Mouse (Mus musculus) cerebellum, adult 18-20 months (tissue): ENCODE results near the gene Tmem63a.
"Not testable (repeated sequence)": the region's sequence is repeated elsewhere in the genome, so short reads cannot be mapped to it uniquely, and the experiment has no call there.

Source experiments
- DNase-seq, 2 experiments: peaks; one replicate each; pipeline ENCODE4 v3.0.0; 2021

Gene Tmem63a

DNA sequence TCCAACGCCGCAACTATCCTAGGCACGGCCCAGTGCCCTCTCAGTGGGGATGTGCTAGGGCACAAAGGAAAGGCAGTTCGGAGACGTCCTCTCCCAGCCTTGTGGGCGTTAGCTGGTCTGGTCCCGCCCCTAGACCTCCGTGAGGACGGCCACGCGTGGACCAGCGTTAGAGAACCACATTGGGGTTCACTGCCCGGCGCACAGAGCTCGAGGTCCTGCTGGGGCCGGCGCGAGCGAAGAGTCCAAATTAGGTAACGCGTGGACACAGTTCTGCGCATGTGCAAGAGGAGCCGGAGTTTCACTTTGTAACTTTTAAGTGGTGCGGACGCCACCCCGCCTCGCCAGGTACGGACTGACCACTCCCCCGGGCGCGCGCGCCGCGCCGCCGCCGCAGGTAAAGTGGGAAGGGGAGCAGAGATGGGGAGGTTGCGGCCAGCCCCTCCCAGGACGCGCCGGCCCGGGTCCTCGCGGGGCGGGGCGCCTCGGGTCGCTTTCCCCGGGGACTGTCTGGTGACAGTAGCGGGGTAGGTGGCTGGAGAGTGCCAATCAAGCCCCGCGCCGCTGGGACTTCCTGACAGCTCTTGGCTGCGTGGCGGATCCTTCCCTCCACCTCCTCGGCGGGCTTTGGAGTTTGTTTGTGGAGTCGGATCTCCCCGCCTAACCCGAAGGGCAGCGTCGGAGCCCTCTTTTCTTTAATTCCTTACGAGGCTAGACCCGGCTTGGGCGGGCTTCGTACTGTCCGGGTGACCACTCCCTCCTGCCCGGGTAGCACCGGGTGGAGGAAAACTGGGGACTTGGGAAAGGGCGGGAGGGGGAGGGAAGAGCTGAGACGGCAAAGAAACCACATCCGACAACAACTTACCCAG is at the start of gene Tmem63a:
Gene Tmem63a (plus strand): TSS at position 179 of the 866 bp plus-strand sequence.
- peak; percentile 6 to 14 for DNase-seq

DNA sequence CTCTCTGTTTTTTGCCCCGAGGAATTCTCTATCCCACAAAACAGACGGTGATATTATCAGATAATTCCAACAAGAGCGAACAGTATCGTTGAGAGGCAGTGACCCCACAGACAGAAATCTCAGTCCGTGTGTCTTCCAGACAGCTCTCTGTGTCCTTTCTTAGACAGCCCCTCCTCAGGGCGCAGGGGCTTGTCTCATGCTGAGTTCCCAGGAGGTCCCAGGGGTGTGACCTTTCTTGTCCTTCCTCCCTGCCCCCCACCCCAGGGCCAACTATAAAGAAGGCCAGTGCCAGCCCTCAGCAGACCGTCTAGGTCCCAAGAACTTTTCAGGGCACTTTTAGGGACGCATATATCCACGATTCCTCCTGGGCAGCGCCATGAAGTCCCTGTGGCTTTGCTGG is 49.3 kb upstream of the Tmem63a start, which contains the start of gene Lefty2:
Gene Lefty2 (plus strand): TSS at position 301 of the 400 bp plus-strand sequence.
- DNase-seq = no peak

DNA sequence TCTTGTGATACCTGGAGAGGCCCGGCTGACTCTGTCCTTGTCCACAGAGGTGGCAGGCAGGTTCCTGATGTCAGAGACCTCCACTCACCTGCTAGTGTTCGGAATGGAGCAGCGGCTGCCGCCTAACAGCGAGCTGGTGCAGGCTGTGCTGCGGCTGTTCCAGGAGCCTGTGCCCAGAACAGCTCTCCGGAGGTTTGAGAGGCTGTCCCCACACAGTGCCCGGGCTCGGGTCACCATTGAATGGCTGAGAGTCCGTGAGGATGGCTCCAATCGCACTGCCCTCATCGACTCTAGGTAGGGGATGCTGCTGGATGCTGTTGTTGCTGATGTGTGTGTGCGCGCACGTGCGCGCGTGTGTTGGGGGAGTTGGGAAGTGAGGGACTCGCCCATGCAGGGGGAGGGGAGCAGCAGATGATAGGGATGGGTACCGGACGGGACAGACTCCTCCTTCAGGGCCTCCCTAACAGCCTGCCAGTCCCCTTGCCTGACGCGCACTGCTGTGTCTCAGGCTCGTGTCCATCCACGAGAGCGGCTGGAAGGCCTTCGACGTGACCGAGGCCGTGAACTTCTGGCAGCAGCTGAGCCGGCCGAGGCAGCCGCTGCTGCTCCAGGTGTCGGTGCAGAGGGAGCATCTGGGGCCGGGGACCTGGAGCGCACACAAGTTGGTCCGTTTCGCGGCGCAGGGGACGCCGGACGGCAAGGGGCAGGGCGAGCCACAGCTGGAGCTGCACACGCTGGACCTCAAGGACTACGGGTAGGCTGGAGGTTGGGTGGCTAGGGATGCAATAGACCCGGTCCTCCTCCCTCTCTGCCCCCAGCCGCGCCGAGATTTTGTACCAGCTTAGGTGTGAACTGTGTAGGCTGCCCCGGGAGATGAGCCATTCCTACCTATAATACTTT is 47.8 kb upstream of the Tmem63a start:
- not testable (repeated sequence) for DNase-seq

DNA sequence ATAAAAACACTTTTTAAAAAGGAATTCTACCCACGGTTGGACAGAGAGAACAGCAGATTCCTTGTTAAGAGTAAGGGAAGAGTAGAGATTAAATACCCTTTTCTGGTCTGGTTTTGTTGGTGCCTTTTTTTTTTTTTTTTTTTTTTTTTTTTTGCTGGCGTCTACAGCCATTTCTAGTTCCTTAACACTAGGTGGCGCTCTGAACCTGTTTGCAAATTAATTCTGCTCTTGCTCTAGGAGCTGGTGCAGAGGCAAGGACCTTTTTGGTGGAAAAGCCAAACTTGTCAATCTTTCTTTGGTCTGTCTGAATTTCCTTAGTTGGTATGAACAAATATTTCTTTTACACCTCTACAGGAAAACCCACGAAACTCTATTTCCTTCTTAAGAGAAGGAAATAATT is 41.0 kb upstream of the Tmem63a start:
- DNase-seq = peak; percentile 36 to 52

DNA sequence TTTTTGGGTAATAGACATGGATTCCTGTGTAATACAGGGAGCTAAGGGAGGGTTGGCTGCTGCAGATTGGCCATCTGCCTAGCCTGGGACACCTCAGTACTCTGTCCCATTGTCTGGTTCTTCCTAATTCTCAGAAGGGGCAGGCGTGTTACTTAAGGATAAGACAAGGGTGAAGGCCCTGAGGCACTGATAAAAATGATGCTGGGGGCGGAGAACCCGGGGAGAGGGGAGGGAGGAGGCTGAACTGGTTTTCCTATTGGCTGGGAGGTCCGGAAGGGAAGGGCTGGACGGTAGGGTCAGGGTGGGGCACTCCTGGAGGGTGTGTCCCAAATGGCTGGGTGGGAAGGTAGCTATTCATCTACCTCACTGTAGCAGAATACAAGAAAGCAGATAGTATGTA is 39.2 kb upstream of the Tmem63a start:
- DNase-seq = no peak

DNA sequence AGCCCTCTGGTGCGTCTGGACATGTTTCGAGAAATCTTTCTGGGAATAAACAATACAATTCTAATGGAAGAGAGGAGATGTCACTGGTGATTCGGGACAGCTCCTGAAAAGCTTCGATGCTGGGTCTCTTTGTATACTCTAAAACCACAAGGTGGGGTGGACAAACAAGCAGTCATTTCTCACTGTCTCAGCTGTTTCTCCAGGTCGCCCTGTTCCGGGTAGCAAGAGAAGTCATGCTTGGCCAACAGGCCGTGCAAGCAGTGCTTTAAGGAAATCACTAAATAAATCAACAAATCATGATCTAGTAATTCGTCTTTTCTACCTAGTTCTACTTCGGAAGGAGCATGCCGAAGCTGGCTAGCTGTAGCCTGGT is 38.5 kb upstream of the Tmem63a start:
- no peak for DNase-seq

DNA sequence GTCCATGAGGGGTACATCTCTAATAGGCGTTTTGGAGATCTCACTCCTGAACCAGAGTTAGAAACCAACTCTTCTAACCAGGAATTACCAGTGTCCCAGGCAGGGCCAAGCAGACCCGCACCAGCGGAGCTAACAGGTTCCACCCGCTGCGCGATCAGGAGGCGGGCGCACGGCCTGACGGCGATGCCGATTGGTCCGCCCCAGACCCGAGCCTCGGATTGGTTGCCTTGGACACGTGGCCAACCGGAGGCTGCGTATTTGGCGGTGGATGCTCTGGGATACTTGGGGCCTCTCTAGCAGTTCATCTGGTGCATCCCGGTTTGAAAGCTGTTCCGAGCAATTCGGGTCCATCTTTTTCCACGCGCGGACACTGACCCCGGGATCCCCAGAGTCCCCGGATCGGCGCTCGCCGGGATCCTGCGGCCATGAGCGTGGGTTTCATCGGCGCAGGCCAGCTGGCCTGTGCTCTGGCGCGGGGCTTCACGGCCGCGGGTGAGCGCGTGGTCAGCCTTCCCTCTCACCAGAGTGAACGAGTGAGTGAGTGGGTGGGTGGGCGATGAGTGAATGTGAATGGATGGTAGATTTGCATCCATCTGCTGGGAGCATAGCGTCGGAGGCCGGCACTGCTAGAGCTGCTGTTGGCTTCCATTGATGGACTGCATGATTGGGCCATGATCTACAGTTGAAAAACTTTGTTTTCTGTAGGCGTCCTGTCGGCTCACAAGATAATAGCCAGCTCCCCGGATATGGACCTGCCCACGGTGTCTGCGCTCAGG is 37.9 kb upstream of the Tmem63a start, which contains the start of gene Pycr2:
Gene Pycr2 (plus strand): TSS at position 255 of the 776 bp plus-strand sequence.
- DNase-seq = peak; percentile 94

DNA sequence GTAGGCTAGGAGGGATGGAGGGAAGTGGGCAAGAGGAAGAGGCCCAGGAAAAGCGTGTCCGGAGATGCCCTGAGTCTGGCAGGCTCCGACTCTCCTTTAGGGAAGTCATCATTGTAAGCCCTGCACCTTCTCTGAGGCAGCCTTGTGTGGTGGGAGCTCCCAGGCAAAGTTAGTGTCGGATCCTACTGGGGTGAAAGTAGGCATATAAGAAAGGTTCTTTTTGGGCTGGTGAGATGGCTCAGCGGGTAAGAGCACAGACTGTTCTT is 37.4 kb upstream of the Tmem63a start:
- DNase-seq = no peak

DNA sequence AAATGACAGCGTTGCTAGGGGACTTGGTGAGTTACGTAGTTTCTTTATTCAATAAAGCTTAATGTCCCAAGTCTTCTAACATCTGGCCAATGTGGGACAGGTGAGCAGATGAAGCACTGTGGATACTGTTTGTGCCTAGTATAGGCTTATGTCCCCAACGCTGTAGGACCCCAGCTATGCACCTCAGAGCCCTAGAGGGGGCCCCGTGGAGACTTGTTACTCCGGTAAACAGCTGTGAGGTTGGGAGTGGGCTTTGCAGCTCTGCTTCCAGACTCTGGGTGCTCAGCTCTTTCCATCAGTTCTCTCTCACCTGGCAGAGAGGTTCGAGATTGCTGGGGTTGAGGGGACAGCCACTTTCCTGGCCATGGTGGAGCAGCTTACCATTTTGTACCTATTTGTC is 36.8 kb upstream of the Tmem63a start:
- no peak for DNase-seq

DNA sequence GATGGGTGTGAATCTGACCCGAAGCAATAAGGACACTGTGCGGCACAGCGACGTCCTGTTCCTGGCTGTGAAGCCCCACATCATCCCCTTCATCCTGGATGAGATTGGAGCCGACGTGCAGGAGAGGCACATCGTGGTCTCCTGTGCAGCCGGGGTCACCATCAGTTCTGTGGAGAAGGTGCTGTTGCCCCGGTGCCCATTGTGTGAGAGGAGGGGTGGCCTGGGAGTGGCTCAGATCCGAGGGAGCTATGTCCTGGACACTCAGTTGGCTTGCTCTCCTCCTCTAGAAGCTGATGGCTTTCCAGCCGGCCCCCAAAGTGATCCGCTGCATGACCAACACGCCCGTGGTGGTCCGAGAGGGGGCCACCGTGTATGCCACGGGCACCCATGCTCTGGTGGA is 36.3 kb upstream of the Tmem63a start:
- DNase-seq = no peak

DNA sequence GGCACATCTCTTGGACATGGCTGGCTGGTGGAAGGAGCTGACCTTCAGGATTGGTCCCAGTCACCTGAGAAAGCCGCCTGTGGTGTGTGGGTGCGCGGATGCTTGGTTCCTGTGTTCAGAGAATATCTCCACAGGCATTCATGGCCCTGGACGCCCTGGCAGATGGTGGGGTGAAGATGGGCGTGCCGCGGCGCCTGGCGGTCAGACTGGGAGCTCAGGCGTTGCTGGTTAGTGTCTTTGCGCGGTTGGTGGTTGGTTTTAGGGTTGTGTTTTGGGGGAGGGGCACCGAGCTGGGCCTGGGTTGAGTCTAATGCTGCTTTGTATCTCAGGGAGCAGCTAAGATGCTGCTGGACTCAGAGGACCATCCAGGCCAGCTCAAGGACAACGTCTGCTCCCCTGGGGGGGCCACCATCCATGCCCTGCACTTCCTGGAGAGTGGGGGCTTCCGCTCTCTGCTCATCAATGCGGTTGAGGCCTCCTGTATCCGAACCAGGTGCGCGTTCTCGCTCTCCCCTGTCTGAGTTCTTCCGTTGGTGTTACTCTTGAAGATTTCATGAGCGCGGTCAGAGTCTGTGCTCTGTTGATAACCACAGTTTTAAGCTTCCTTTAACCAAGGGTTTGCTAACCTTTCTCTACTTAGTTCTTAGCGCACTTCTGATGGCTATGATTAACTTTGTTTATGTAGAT is 35.5 kb upstream of the Tmem63a start:
- DNase-seq = no peak

DNA sequence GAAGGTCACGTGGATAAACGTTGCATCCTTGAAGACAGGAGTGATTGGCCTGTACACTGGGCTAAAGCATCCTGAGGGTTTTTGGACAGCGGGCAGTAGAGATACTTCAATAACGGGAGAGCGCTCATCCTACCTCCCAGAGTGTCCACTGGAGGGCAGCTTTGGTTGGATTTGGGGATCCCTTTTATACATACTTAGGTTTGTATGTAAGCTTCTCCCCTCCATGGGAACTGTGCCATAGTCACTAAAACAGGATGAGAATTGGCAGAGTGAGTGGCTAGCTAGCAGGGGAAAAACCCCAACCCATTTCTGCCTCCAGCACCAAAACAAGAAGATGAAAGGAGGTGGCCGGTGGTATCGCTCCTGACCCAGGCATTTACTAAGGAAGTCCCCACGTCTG is 31.0 kb upstream of the Tmem63a start:
- no peak for DNase-seq

DNA sequence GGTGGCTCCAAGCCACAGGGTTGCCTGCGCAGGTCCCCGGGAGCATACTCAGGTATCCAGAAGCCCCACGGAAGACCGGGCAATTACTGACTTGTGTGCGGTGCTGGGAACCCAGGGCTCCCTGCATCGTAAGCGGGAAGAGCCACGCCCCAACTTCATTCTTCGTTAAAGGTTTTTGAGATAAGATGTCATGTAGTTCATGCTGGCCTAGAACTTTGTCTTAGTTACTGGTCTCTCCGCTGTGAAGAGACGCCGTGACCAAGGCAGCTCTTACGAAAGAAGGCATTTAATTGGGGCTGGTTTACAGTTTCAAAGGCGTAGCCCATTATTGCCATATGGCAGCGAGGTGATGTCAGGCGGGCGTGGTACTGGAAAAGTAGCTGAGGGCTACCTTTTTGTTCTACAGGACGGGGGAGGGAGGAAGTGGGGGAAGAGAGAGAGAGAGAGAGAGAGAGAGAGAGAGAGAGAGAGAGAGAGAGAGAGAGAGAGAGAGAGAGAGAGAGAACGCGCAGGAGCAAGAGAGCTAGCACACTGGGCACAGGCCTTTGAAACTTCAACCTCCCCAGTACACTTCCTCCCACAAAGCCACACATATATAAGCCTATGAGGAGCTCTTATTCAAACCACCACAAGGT is 30.4 kb upstream of the Tmem63a start:
- no peak for DNase-seq

DNA sequence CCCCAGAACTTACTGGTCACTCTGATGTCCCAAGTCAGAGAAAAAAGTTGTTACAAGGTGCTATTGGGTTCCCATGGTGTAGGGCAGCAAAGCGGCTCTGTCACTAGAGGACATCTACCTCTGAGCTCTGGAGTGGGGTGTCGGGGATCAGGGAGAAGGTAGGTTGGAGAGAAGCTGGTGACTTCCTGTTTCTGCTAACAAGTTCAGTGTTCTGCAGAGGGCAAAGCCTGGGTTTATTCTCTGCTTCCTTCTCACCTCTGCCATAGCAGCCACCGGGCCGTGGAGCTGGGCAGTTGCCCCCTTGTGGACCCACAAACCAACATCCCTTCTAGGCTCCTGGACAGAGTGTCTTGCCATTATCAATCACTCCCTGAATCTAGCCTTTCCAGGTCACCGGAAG is 29.4 kb upstream of the Tmem63a start:
- no peak for DNase-seq

DNA sequence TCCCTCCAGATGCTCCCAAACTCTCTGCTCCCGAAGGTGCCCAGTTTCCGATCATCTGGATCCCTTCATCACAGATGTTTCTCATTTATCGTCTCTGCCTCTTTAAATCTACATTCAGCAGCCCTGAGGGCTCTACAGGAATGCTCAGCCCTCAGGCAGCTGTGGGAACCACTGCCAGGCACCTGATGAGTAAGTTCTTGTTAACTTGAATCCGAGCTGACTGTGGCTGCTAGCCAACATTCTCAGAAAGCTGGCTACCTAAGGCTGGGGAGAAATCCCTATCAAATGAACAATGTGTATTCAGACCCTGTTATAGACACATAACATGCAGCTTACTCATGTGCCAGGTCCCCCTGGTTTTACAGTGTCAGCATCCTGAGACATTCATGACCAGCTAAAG is 28.3 kb upstream of the Tmem63a start:
- DNase-seq = no peak

DNA sequence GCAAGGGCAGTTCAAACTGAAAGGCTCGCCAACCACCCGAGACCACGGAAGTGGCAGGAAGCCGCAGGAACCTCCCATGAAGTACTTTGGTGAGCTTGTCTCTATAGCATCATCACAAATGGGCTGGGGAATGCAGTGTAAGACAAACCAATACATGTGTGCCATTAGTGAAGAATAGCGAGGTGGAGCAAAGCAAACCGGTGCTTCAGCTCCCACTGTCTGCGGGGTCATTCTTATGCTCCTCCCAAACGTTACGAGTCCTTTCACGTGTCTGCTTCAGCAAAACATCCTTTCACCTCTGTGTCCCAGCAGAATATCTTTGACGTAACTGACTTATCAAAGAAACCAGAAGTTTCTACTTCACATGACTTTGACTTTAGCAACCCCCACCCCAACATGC is 25.7 kb upstream of the Tmem63a start:
- no peak for DNase-seq

DNA sequence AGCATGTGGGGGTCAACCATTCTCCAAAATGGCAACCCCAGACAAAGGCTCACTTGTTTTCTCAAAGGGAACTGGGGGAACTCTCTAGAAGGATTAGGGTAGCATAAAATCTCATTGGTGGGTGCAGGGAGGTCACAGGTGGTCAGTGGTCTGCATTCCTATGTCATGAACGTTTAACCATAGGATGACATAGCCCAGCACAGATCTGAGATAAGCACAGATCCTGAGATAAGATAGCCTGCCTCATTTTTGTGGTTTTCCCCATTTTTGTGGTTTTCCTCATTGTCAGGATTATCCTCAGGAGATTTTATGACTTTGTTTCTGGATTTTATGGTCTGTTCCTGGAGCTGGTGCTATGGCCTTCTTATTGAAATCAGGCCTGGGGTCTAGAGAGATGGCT is 25.1 kb upstream of the Tmem63a start:
- no peak for DNase-seq

DNA sequence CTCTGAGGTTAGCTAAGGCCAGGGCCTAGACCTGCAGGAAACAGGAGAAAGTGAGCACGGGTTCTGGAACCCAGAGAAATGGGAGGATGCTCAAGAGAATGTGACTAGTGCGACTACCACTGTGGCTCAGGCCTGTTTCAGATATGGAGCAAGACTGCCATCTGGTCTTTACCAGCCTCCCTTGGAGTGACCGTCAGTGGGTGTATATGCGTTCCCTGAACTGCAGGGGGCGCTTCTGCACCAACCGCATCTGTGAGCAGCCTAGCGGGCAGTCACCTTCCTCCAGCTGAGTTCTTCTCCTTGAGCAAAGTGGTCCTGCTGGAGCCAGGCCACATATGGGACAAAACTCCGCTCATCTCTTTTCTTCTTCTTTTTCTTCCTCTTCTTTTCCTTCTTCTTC is 22.5 kb upstream of the Tmem63a start:
- DNase-seq = no peak

DNA sequence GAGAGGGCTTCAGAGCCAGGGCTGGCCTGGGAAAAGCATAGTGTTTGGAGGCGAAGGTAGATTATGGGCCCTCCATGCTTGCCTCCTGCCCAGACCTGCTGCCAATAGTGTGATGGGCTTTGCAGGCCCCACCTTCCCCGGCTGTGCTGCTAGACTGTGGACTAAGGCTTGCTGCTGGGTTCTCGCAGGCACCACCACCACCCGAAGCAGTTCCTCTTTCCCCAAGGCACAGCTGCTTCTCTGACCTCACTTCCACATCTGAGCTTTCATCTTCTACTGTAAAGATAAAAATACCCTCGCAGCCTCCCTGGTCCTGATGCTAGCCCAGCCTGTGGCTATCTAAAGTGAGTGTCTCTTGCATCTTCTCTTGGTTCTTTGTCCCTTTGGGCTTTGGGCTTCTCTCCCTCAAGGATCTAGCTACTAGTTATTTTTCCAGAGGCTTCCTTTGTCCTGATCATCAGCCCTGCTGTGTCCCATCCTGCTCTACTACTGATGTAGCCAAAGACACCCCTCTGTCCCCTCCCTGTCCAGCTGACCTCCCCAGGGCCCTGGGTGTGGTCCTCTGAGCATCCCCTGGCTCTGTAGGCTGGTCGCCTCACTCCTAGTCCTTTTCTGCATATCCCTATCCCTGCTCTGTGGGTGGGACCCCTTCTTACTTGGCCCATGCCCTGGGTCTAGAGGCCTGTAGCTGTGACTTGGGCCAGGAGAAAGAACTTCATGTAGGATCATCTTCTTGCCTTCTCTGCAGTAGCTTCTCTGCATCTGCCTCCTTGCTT is 19.7 kb upstream of the Tmem63a start:
- DNase-seq = no peak

DNA sequence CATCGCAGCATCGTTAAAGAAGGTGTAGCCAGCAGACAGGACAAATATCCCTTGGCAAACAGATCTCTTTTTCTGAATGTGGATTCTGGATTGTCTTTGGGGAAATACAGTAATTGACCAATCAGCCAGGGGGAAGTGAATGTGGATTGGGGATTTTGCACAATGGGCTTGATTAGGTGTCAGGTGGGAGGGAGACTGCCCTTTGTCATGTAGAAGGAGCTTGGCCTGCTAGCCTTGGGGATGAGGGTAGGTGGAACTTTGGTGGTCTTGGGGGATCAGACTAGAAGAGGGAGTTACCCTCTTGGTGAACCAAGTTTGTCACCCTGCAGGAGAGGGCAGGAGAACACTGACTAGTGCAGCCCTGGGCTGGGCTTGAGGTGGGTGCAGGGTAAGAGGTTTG is 17.4 kb upstream of the Tmem63a start:
- DNase-seq = no peak

DNA sequence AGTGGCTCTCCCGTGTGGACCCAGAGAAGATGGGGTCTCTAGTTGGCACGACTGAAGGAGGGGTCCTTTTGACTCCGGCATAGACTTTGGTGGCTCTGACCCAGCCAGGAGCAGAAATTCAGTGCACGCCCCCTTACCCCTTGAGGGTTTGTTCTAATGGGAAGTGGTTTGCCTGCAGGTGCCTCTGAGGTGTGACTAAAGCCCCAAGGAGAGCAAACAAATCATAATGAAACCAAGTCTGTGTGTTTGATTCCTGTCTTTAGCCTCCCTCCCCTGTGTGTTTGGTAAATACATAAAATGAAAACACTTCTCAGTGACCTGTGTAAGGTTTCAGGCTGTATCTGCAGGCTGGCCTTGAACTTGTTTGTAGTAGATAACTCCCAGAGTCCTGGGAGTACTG is 15.9 kb upstream of the Tmem63a start:
- DNase-seq = no peak
